Mouse (Mus musculus) central nervous system, embryonic 11.5 days (tissue): Measurements from ENCODE around the gene Adh6b. TPM values are rescaled to one million over a fixed set of nuclear protein-coding genes. Genes with fewer than 3 reads are reported as not detected.

Experiments
- polyA plus RNA-seq: library from polyadenylated mRNA; depleted of rRNA; stranded (reverse); fragments of >200 nt; gene quantifications from 2 replicates; pipeline ENCODE4 v1.2.3, GENCODE M21; 2012; rRNA removed

Gene Adh6b
- 0.31 and 0.35 TPM in 2 replicates for polyA plus RNA-seq

DNA sequence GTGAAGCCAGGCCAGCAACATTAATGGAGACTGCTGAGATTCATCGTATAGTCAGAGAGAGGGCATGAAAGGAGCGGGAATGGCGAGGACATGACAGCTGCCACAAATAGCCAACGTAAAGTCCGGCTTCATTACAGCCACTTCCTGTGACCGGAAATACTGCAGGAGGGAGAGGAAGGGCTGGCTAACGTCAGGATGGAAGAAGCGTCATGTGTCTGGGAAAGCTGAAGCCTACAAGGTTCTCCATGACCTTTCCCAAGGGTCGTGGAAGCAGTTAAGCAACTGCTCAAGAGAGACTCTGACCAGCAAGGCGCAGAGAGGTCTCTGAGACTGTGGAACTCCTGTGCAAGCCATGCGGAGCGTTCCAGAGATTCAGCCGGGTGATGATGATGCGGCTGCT lies at the start of gene Adh6b:
Adh6b (plus strand) TSS at position 305 of the 400 bp plus-strand sequence.

DNA sequence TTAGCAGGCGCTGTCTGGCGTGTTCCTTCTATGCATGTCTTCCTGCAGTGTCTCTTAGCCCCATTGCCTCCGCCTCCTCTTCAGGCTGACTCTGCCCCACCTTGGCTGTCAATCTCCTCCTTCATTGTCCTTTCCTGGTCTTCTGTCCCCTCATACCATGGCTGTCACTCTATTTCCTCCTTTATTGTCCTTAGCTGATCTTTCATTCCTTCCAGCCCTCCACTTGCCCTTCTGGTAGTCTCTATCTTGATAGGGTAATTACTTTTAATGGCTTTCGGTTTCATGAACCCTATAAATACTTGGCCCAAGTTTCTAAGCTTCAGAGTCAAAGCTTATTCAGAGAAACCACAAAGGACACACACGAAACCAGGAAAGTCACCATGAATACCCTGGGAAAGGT lies 28.6 kb upstream of the Adh6b start, which contains the start of gene Adh6a:
Adh6a (plus strand) TSS at position 322 of the 400 bp plus-strand sequence.

Other genes starting within 250 kb of the Adh6b start
- gene Trmt10a, start 198.3 kb upstream of the Adh6b start, polyA plus RNA-seq: 16.7 TPM in 2 replicates
- gene Mttp, start 196.8 kb upstream of the Adh6b start, polyA plus RNA-seq: 6.9 and 7.5 TPM in 2 replicates
- gene 4930579F01Rik, start 147.9 kb upstream of the Adh6b start, polyA plus RNA-seq: not detected in 2 replicates
- gene Adh7, start 124.0 kb upstream of the Adh6b start, polyA plus RNA-seq: 0.02 and 0.04 TPM in 2 replicates
- 0.30 and 1.8 TPM in 2 replicates for gene Adh1, start 80.8 kb upstream of the Adh6b start, polyA plus RNA-seq
- gene Adh6a, start 28.5 kb upstream of the Adh6b start, polyA plus RNA-seq: not detected in 2 replicates
- gene Adh4, start 73.7 kb downstream of the Adh6b start, polyA plus RNA-seq: not detected in 2 replicates
- 171 and 256 TPM in 2 replicates for gene Adh5, start 101.3 kb downstream of the Adh6b start, polyA plus RNA-seq
- gene Metap1, start 147.7 kb downstream of the Adh6b start, polyA plus RNA-seq: 61.0 and 74.3 TPM in 2 replicates
- 282 and 319 TPM in 2 replicates for gene Eif4e, start 184.4 kb downstream of the Adh6b start, polyA plus RNA-seq